Mouse (Mus musculus): ENCODE measurements around the gene Myzap.

DNA sequence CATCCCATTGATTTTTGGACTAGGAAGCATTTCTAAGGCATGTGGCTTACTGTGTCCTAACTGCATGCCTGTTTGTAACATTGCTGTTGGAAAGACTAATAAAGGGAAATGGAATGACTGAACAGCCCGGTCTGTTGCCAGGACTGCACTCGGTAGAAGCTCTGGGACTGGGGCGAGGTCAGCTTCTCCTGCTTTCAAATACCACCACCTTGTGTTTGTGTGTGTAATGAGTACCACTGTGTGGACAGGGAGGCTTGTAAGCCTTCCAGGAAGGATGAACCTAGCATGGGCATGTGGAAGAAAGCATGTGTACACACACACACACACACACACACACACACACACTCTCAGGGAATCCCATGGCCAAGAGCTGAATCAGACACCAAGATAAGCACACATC, 72.3 kb downstream of the Myzap start:
- no peak for TF ChIP-seq CTCF (IDR thresholded peaks at IDR 0.05; ENCODE audit: borderline replicate concordance, insufficient read depth, low read depth, low read length)
- TF ChIP-seq POLR2A (IDR thresholded peaks at IDR 0.05; ENCODE audit: borderline replicate concordance, insufficient read depth, low read length) = no peak

Data from cerebellum, adult 2 months (tissue).